Mouse (Mus musculus) adrenal gland, postnatal 36 days (tissue): ENCODE data around the gene Camk2g. TPM values are rescaled to one million over a fixed set of nuclear protein-coding genes. Genes with fewer than 3 reads are reported as not detected.

Experiments
- DNase-seq, 2 experiments: peaks; one replicate each; pipeline ENCODE4 v3.0.0; 2021; ENCODE audit warnings: mixed read lengths in 1 of 2
- long read RNA-seq, 2 experiments: library from polyadenylated mRNA; stranded (forward); transcript quantifications; one replicate each; pipeline ENCODE4 v2.0.0; 2021; ENCODE audit warnings: borderline sequencing depth in 2 of 2
- total RNA-seq, 2 experiments: library from RNA; stranded (reverse); gene quantifications; 2 replicates each; pipeline ENCODE4 v1.2.3; 2021

Camk2g gene
- 10 to 100 TPM; 45.8 to 54.6 TPM for total RNA-seq
- long read RNA-seq, experiment 1, transcript Camk2g-203 (19 exons, 3,564 nt), result major isoform, 13 of 25 reads
- long read RNA-seq, experiment 1, partial matches to known transcripts, result 1 of 25 reads
- long read RNA-seq, experiment 1, other reads (novel, unspliced or antisense), result 8 of 25 reads
- long read RNA-seq, experiment 2, partial matches to known transcripts, result 0 of 4 reads
- long read RNA-seq, experiment 2, other reads (novel, unspliced or antisense), result 3 of 4 reads

GRCm38 (mm10) chr14:20793758-20794531, at the start of gene Camk2g:
Gene Camk2g (minus strand): TSS chr14:20794088.
- peak; percentile 90 to 94 for DNase-seq

- DNase-seq, result no peak
These were observed 48.7 kb upstream of the Camk2g start for GRCm38 (mm10) chr14:20842629-20843028.

GRCm38 (mm10) chr14:20841526-20841925, 47.6 kb upstream of the Camk2g start:
- DNase-seq, result no peak

- DNase-seq, result no peak
These were observed 43.8 kb upstream of the Camk2g start for GRCm38 (mm10) chr14:20837681-20838080.

- DNase-seq, result peak in 1 of 2 experiments; percentile 25
These were observed 43.1 kb upstream of the Camk2g start for GRCm38 (mm10) chr14:20836905-20837376.

GRCm38 (mm10) chr14:20836171-20836904, 42.5 kb upstream of the Camk2g start, which contains the start of gene Plau:
Gene Plau (plus strand): TSS chr14:20836660.
- DNase-seq, result peak; percentile 85 to 87

- peak in 1 of 2 experiments; percentile 32 for DNase-seq
These were observed 40.2 kb upstream of the Camk2g start for GRCm38 (mm10) chr14:20834136-20834535.

GRCm38 (mm10) chr14:20833525-20833924, 39.6 kb upstream of the Camk2g start:
- DNase-seq, result no peak

GRCm38 (mm10) chr14:20831915-20832314, 38.0 kb upstream of the Camk2g start:
- DNase-seq, result no peak

- peak in 1 of 2 experiments; percentile 35 for DNase-seq
These were observed 37.4 kb upstream of the Camk2g start for GRCm38 (mm10) chr14:20831141-20831910.

- no peak for DNase-seq
These were observed 35.9 kb upstream of the Camk2g start for GRCm38 (mm10) chr14:20829523-20830366.

- DNase-seq, result no peak
These were observed 34.6 kb upstream of the Camk2g start for GRCm38 (mm10) chr14:20828524-20828923.

- no peak for DNase-seq
These were observed 33.6 kb upstream of the Camk2g start for GRCm38 (mm10) chr14:20827491-20827890.

GRCm38 (mm10) chr14:20827061-20827460, 33.2 kb upstream of the Camk2g start:
- DNase-seq, result no peak

GRCm38 (mm10) chr14:20825516-20825915, 31.6 kb upstream of the Camk2g start:
- no peak for DNase-seq

- no peak for DNase-seq
These were observed 30.6 kb upstream of the Camk2g start for GRCm38 (mm10) chr14:20824517-20824916.

GRCm38 (mm10) chr14:20815448-20815847, 21.6 kb upstream of the Camk2g start:
- DNase-seq, result no peak

- DNase-seq, result peak; percentile 55 to 74
These were observed 18.0 kb upstream of the Camk2g start for GRCm38 (mm10) chr14:20811779-20812406.

GRCm38 (mm10) chr14:20811236-20811635, 17.3 kb upstream of the Camk2g start:
- DNase-seq, result peak in 1 of 2 experiments; percentile 39

GRCm38 (mm10) chr14:20809820-20810219, 15.9 kb upstream of the Camk2g start:
- DNase-seq, result no peak
